Mouse (Mus musculus): ENCODE results near the gene Malsu1. TPM values are rescaled to one million over a fixed set of nuclear protein-coding genes. Genes with fewer than 3 reads are reported as not detected.

Malsu1 gene
- total RNA-seq, 4 experiments from 2014 or later, result 42.6 to 60.3 (median 52.1) TPM

Other genes with a start within 250 kb of the Malsu1 start
- 1 to 10 TPM; 1.3 to 4.8 (median 2.7) TPM for gene Tmem176a, start 232.9 kb upstream of the Malsu1 start, total RNA-seq (2022)
- gene Tmem176b, start 232.3 kb upstream of the Malsu1 start, total RNA-seq (2022), result 10 to 100 TPM in 1 of 4 experiments, 1 to 10 TPM in 3; 4.1 to 10.1 (median 7.2) TPM
- gene Aoc1, start 200.9 kb upstream of the Malsu1 start, total RNA-seq (2022), result not detected
- gene 1600015I10Rik, start 143.9 kb upstream of the Malsu1 start, total RNA-seq (2022), result not detected
- gene Doxl2, start 98.8 kb upstream of the Malsu1 start, total RNA-seq (2022), result not detected
- not detected for gene Svs1, start 86.9 kb upstream of the Malsu1 start, total RNA-seq (2022)
- 1 to 10 TPM; 1.1 to 3.6 (median 1.7) TPM for gene Gpnmb, start 37.2 kb upstream of the Malsu1 start, total RNA-seq (2022)
- gene Igf2bp3, start 141.2 kb downstream of the Malsu1 start, total RNA-seq (2022), result under 1 TPM; 0.10 to 0.19 (median 0.16) TPM
- gene Tra2a, start 190.2 kb downstream of the Malsu1 start, total RNA-seq (2022), result 10 to 100 TPM; 11.4 to 15.3 (median 14.3) TPM
- 1 to 10 TPM; 1.6 to 2.2 (median 1.8) TPM for gene Ccdc126, start 245.5 kb downstream of the Malsu1 start, total RNA-seq (2022)

All from gastrocnemius, adult 8-10 months (tissue).